Mouse (Mus musculus): ENCODE data around the gene 4930451I11Rik. TPM values are rescaled to one million over a fixed set of nuclear protein-coding genes. Genes with fewer than 3 reads are reported as not detected.

Gene 4930451I11Rik
- 1 to 10 TPM in 1 of 4 experiments, not detected in 3; 2.3 TPM for total RNA-seq (2022)

GRCm38 (mm10) chr7:126831539-126831938 is at the start of gene 4930451I11Rik:
4930451I11Rik (minus strand) TSS chr7:126831639.
- no peak for DNase-seq (ENCODE audit: low spot score in 2 of 2)

- no peak for DNase-seq (ENCODE audit: low spot score in 2 of 2)
These were observed 49.6 kb upstream of the 4930451I11Rik start for GRCm38 (mm10) chr7:126881040-126881439.

GRCm38 (mm10) chr7:126877239-126877638 is 45.8 kb upstream of the 4930451I11Rik start:
- no peak for DNase-seq (ENCODE audit: low spot score in 2 of 2)

GRCm38 (mm10) chr7:126870520-126870891 is 39.1 kb upstream of the 4930451I11Rik start:
- no peak for DNase-seq (ENCODE audit: low spot score in 2 of 2)

GRCm38 (mm10) chr7:126869780-126870519 is 38.5 kb upstream of the 4930451I11Rik start:
- no peak for DNase-seq (ENCODE audit: low spot score in 2 of 2)

- DNase-seq (ENCODE audit: low spot score in 2 of 2) = no peak
These were observed 36.6 kb upstream of the 4930451I11Rik start for GRCm38 (mm10) chr7:126868003-126868402.

GRCm38 (mm10) chr7:126867534-126867933 is 36.1 kb upstream of the 4930451I11Rik start:
- no peak for DNase-seq (ENCODE audit: low spot score in 2 of 2)

GRCm38 (mm10) chr7:126863791-126864190 is 32.4 kb upstream of the 4930451I11Rik start:
- no peak for DNase-seq (ENCODE audit: low spot score in 2 of 2)

GRCm38 (mm10) chr7:126862147-126862784 is 30.8 kb upstream of the 4930451I11Rik start, which contains the start of gene Ino80e:
Ino80e (minus strand) TSS chr7:126862377.
- peak; percentile 91 to 97 for DNase-seq (ENCODE audit: low spot score in 2 of 2)

GRCm38 (mm10) chr7:126861429-126862130 is 30.1 kb upstream of the 4930451I11Rik start, which contains the start of gene Hirip3:
Hirip3 (plus strand) TSS chr7:126861972.
- peak; percentile 89 to 91 for DNase-seq (ENCODE audit: low spot score in 2 of 2)

GRCm38 (mm10) chr7:126860987-126861386 is 29.5 kb upstream of the 4930451I11Rik start:
- DNase-seq (ENCODE audit: low spot score in 2 of 2) = no peak

GRCm38 (mm10) chr7:126856741-126857420 is 25.4 kb upstream of the 4930451I11Rik start:
- no peak for DNase-seq (ENCODE audit: low spot score in 2 of 2)

GRCm38 (mm10) chr7:126855641-126856040 is 24.2 kb upstream of the 4930451I11Rik start:
- DNase-seq (ENCODE audit: low spot score in 2 of 2) = no peak

GRCm38 (mm10) chr7:126853454-126853853 is 22.0 kb upstream of the 4930451I11Rik start:
- DNase-seq (ENCODE audit: low spot score in 2 of 2) = no peak

- DNase-seq (ENCODE audit: low spot score in 2 of 2) = no peak
These were observed 19.8 kb upstream of the 4930451I11Rik start for GRCm38 (mm10) chr7:126851192-126851591.

- DNase-seq (ENCODE audit: low spot score in 2 of 2) = no peak
These were observed 18.7 kb upstream of the 4930451I11Rik start for GRCm38 (mm10) chr7:126850161-126850560.

GRCm38 (mm10) chr7:126848794-126849193 is 17.4 kb upstream of the 4930451I11Rik start:
- DNase-seq (ENCODE audit: low spot score in 2 of 2) = peak in 1 of 2 experiments; percentile 63

- DNase-seq (ENCODE audit: low spot score in 2 of 2) = no peak
These were observed 16.3 kb upstream of the 4930451I11Rik start for GRCm38 (mm10) chr7:126847421-126848398.

GRCm38 (mm10) chr7:126847116-126847420 is 15.6 kb upstream of the 4930451I11Rik start, which contains the start of gene Doc2a:
Doc2a (plus strand) TSS chr7:126847416.
- no peak for DNase-seq (ENCODE audit: low spot score in 2 of 2)

GRCm38 (mm10) chr7:126845516-126845915 is 14.1 kb upstream of the 4930451I11Rik start:
- DNase-seq (ENCODE audit: low spot score in 2 of 2) = no peak

Measured in left cerebral cortex, adult 8-10 months (tissue).